Mouse (Mus musculus): ENCODE results near the gene Wdr45. TPM values are rescaled to one million over a fixed set of nuclear protein-coding genes. Genes with fewer than 3 reads are reported as not detected.
A peak's percentile ranks its signal among the peaks of the same experiment; 100 is the strongest.

The Wdr45 gene
- total and polyA plus RNA-seq, 3 experiments = 18.0 to 24.1 (median 21.4) TPM

- H3K4me3 ChIP-seq (replicated peaks in 1 of 3; ENCODE audit: low read depth in 2 of 3, low read length in 2 of 3, poor library complexity in 1 of 3) = peak overlapping the region in 2 of 3 experiments; percentile 70 to 88
- H3K36me3 ChIP-seq (replicated peaks in 1 of 2; ENCODE audit: control insufficient read depth in 1 of 2, insufficient read depth in 1 of 2, low read length in 1 of 2) = peaks cover 31 to 43% of the 10 kb centered on the region in 2 experiments
- no peaks in the 10 kb centered on the region for H3K27me3 ChIP-seq (replicated peaks)
- peaks cover 2 to 19% of the 10 kb centered on the region in 2 experiments; a peak in 3 of 4 replicates for H3K4me1 ChIP-seq (ENCODE audit: control insufficient read depth in 1 of 2, insufficient read depth in 2 of 2)
- H3K9me3 ChIP-seq (replicated peaks; ENCODE audit: low read length) = no peaks in the 10 kb centered on the region
- dilution Hi-C loops (cut with MboI; ENCODE audit: extremely low pct_ligation_motif_present, extremely low pct_unique_long_range_greater_than_20kb, low sequenced_read_pairs) = no loop called here
- no peak for DNase-seq (ENCODE audit: extremely low read depth)
- no peak overlapping the region for H3K9ac ChIP-seq (ENCODE audit: insufficient read depth, low read depth)
- TF ChIP-seq ETS1 (conservative IDR thresholded peaks at IDR 0.05; ENCODE audit: low read depth, low read length) (no peak), POLR2AphosphoS2 (IDR thresholded peaks at IDR 0.05; ENCODE audit: low read depth, low read length) (no peak), CTCF (conservative IDR thresholded peaks at IDR 0.05 in 1 of 2, IDR thresholded peaks at IDR 0.05 in 1 of 2; ENCODE audit: low read depth in 2 of 2, low read length in 2 of 2) (no peak), EP300 (IDR thresholded peaks at IDR 0.05; ENCODE audit: low read length) (no peak), TBP (conservative IDR thresholded peaks at IDR 0.05; ENCODE audit: low read depth, low read length) (no peak), CHD1 (IDR thresholded peaks at IDR 0.05; ENCODE audit: low read depth, low read length) (no peak), BHLHE40 (IDR thresholded peaks at IDR 0.05; ENCODE audit: low read depth, low read length) (no peak), NRF1 (IDR thresholded peaks at IDR 0.05; ENCODE audit: low read depth, low read length) (no peak), GABPA (IDR thresholded peaks at IDR 0.05; ENCODE audit: insufficient replicate concordance, low read depth, low read length) (no peak), SMC3 (IDR thresholded peaks at IDR 0.05; ENCODE audit: low read depth, low read length) (no peak), E2F4 (IDR thresholded peaks at IDR 0.05; ENCODE audit: insufficient replicate concordance, low read depth, low read length) (no peak), ZKSCAN1 (IDR thresholded peaks at IDR 0.05; ENCODE audit: borderline replicate concordance, low read depth, low read length) (no peak)
- peak overlapping the region; percentile 41 for H3K4me2 ChIP-seq (ENCODE audit: insufficient read depth, low read depth, poor library complexity, severe bottlenecking)
- peaks cover 20% of the 10 kb centered on the region for H3K79me2 ChIP-seq (replicated peaks; ENCODE audit: control insufficient read depth, extremely low read depth, insufficient read depth, poor library complexity, severe bottlenecking)
- no peak overlapping the region for H3K27ac ChIP-seq (ENCODE audit: insufficient read depth, low read depth)
- in situ Hi-C loops (cut with MboI; ENCODE audit: low pct_ligation_motif_present, low pct_unique_long_range_greater_than_20kb, low sequenced_read_pairs) = no loop called here
Observed at GRCm38 (mm10) chrX:7764657-7765280, 50.6 kb downstream of the Wdr45 start.

GRCm38 (mm10) chrX:7765281-7765670 lies 51.1 kb downstream of the Wdr45 start:
- H3K4me2 ChIP-seq (ENCODE audit: insufficient read depth, low read depth, poor library complexity, severe bottlenecking) = no peak overlapping the region
- peaks cover 20% of the 10 kb centered on the region for H3K79me2 ChIP-seq (replicated peaks; ENCODE audit: control insufficient read depth, extremely low read depth, insufficient read depth, poor library complexity, severe bottlenecking)
- no peaks in the 10 kb centered on the region for H3K9me3 ChIP-seq (replicated peaks; ENCODE audit: low read length)
- peaks cover 33 to 48% of the 10 kb centered on the region in 2 experiments for H3K36me3 ChIP-seq (replicated peaks in 1 of 2; ENCODE audit: control insufficient read depth in 1 of 2, insufficient read depth in 1 of 2, low read length in 1 of 2)
- TF ChIP-seq NELFE (IDR thresholded peaks at IDR 0.05; ENCODE audit: low read depth, low read length) (no peak), MAX (IDR thresholded peaks at IDR 0.05; ENCODE audit: low read length) (no peak), ZMIZ1 (IDR thresholded peaks at IDR 0.05; ENCODE audit: low read depth, low read length) (no peak), MXI1 (IDR thresholded peaks at IDR 0.05; ENCODE audit: low read depth, low read length) (no peak), USF1 (IDR thresholded peaks at IDR 0.05; ENCODE audit: low read depth, low read length) (no peak), JUND (conservative IDR thresholded peaks at IDR 0.05; ENCODE audit: low read depth, low read length) (no peak), SMC3 (IDR thresholded peaks at IDR 0.05; ENCODE audit: low read depth, low read length) (no peak), RCOR1 (conservative IDR thresholded peaks at IDR 0.05; ENCODE audit: low read depth, low read length) (no peak), EP300 (IDR thresholded peaks at IDR 0.05; ENCODE audit: low read length) (no peak), MYC (IDR thresholded peaks at IDR 0.05; ENCODE audit: low read depth, low read length) (no peak), MAFK (IDR thresholded peaks at IDR 0.05; ENCODE audit: insufficient replicate concordance, low read length) (no peak), GABPA (IDR thresholded peaks at IDR 0.05; ENCODE audit: insufficient replicate concordance, low read depth, low read length) (no peak), TBP (conservative IDR thresholded peaks at IDR 0.05; ENCODE audit: low read depth, low read length) (no peak), SIN3A (IDR thresholded peaks at IDR 0.05; ENCODE audit: low read length) (no peak), BHLHE40 (IDR thresholded peaks at IDR 0.05; ENCODE audit: low read depth, low read length) (no peak), RAD21 (IDR thresholded peaks at IDR 0.05; ENCODE audit: low read depth, low read length) (no peak)
- no peak for DNase-seq (ENCODE audit: extremely low read depth)
- no peak overlapping the region for H3K9ac ChIP-seq (ENCODE audit: insufficient read depth, low read depth)
- H3K27me3 ChIP-seq (replicated peaks) = no peaks in the 10 kb centered on the region
- H3K4me3 ChIP-seq (replicated peaks in 1 of 3; ENCODE audit: low read depth in 2 of 3, low read length in 2 of 3, poor library complexity in 1 of 3) = no peak overlapping the region
- in situ Hi-C loops (cut with MboI; ENCODE audit: low pct_ligation_motif_present, low pct_unique_long_range_greater_than_20kb, low sequenced_read_pairs) = no loop called here
- H3K27ac ChIP-seq (ENCODE audit: insufficient read depth, low read depth) = no peak overlapping the region
- dilution Hi-C loops (cut with MboI; ENCODE audit: extremely low pct_ligation_motif_present, extremely low pct_unique_long_range_greater_than_20kb, low sequenced_read_pairs) = no loop called here
- peaks cover 2 to 19% of the 10 kb centered on the region in 2 experiments; a peak in 3 of 4 replicates for H3K4me1 ChIP-seq (ENCODE audit: control insufficient read depth in 1 of 2, insufficient read depth in 2 of 2)

Measured in CH12.LX (cell line).